ENCODE assay signal across 16 mouse cellular contexts in genomic region chr17:28519827-28520226, GRCm38 (mm10). TPM values are rescaled to one million over a fixed set of nuclear protein-coding genes. Genes with fewer than 3 reads are reported as not detected.
A peak's percentile ranks its signal among the peaks of the same experiment; 100 is the strongest.
DNase-seq lines count a peak whose midpoint lies in the region; ATAC-seq and TF ChIP-seq lines count a peak whose summit lies in the region.
"Had no signal": no experiment of that assay in that cellular context is flagged by ENCODE, and none has a peak within 500 bp of the region (broad histone marks: within the 10 kb centered on the region; RNA-seq: fewer than 3 reads in every experiment).

No protein-coding gene starts in this region.

- H3K4me1 ChIP-seq in forebrain, postnatal 0 days (ENCODE audit: insufficient read depth) = peaks cover 11% of the 10 kb centered on the region; the same call in 1 of the 2 replicates
- H3K4me1 ChIP-seq in forebrain, embryonic 16.5 days (replicated peaks; ENCODE audit: control insufficient read depth, insufficient read depth, low read length) = peaks cover 26% of the 10 kb centered on the region
- peaks cover 22% of the 10 kb centered on the region for H3K4me1 ChIP-seq in liver, adult 2 months (ENCODE audit: control insufficient read depth, insufficient read depth, low read length)
- H3K4me1 ChIP-seq in liver, embryonic 11.5 days (replicated peaks; ENCODE audit: control insufficient read depth, insufficient read depth, low read length) = peaks cover 31% of the 10 kb centered on the region

- H3K36me3 ChIP-seq in forebrain, postnatal 0 days (ENCODE audit: insufficient read depth) = no peaks in the 10 kb centered on the region
- H3K36me3 ChIP-seq in forebrain, embryonic 16.5 days (ENCODE audit: control insufficient read depth, insufficient read depth) = no peaks in the 10 kb centered on the region
- H3K36me3 ChIP-seq in liver, adult 2 months (ENCODE audit: control insufficient read depth, insufficient read depth, low read length) = no peaks in the 10 kb centered on the region
- no peaks in the 10 kb centered on the region for H3K36me3 ChIP-seq in liver, embryonic 11.5 days (ENCODE audit: control insufficient read depth, insufficient read depth, low read length)
- H3K36me3 ChIP-seq: embryonic facial prominence, embryonic 12.5 days; hindbrain, embryonic 15.5 days; liver, embryonic 15.5 days had no signal

- H3K79me2 ChIP-seq in liver, adult 2 months (ENCODE audit: control insufficient read depth, insufficient read depth, low read length) = no peaks in the 10 kb centered on the region

- no peak for TF ChIP-seq POLR2A in liver, adult 2 months (IDR thresholded peaks at IDR 0.05; ENCODE audit: extremely low read depth, insufficient read depth, low read length)

- 91% methylated on average over 3 of the region's 3 CpGs for WGBS in forebrain, postnatal 0 days
- 90% methylated on average over 3 of the region's 3 CpGs for WGBS in forebrain, embryonic 16.5 days
- 81% methylated on average over 3 of the region's 3 CpGs for WGBS in liver, adult 2 months
- 83% methylated on average over 3 of the region's 3 CpGs for WGBS in liver, embryonic 11.5 days

- TF ChIP-seq CTCF in forebrain, postnatal 0 days (IDR thresholded peaks at IDR 0.05; ENCODE audit: low read depth) = peak; percentile 42
- peak; percentile 8; the same call in 1 of the 2 replicates for TF ChIP-seq CTCF in liver, adult 2 months (IDR thresholded peaks at IDR 0.05; ENCODE audit: low read depth, low read length)

- H3K4me3 ChIP-seq in forebrain, postnatal 0 days (ENCODE audit: low read depth, low read length) = no peak overlapping the region
- H3K4me3 ChIP-seq in forebrain, embryonic 16.5 days (replicated peaks; ENCODE audit: low read length) = no peak overlapping the region
- no peak overlapping the region for H3K4me3 ChIP-seq in liver, adult 2 months (ENCODE audit: insufficient read depth, low read depth, low read length)
- H3K4me3 ChIP-seq in liver, embryonic 11.5 days (ENCODE audit: low read depth, low read length) = no peak overlapping the region
- H3K4me3 ChIP-seq: embryonic facial prominence, embryonic 12.5 days; hindbrain, embryonic 15.5 days; liver, embryonic 15.5 days had no signal

- H3K9me3 ChIP-seq in forebrain, postnatal 0 days (ENCODE audit: low read length) = no peaks in the 10 kb centered on the region
- no peaks in the 10 kb centered on the region for H3K9me3 ChIP-seq in forebrain, embryonic 16.5 days (ENCODE audit: control insufficient read depth, low read length)
- H3K9me3 ChIP-seq in liver, embryonic 11.5 days (ENCODE audit: control insufficient read depth, low read length) = no peaks in the 10 kb centered on the region
- H3K9me3 ChIP-seq: embryonic facial prominence, embryonic 12.5 days; hindbrain, embryonic 15.5 days; liver, embryonic 15.5 days had no signal

- H3K9ac ChIP-seq in forebrain, postnatal 0 days = no peak overlapping the region
- no peak overlapping the region for H3K9ac ChIP-seq in forebrain, embryonic 16.5 days (replicated peaks; ENCODE audit: low read depth, low read length)
- H3K9ac ChIP-seq in liver, adult 2 months (ENCODE audit: low read depth, low read length) = no peak overlapping the region
- no peak overlapping the region for H3K9ac ChIP-seq in liver, embryonic 11.5 days (ENCODE audit: low read depth, low read length)
- H3K9ac ChIP-seq: embryonic facial prominence, embryonic 12.5 days; hindbrain, embryonic 15.5 days; liver, embryonic 15.5 days had no signal

- H3K27me3 ChIP-seq in forebrain, postnatal 0 days (ENCODE audit: insufficient read depth, low read length) = no peaks in the 10 kb centered on the region
- H3K27me3 ChIP-seq in forebrain, embryonic 16.5 days (replicated peaks; ENCODE audit: control insufficient read depth, insufficient read depth, low read length) = no peaks in the 10 kb centered on the region
- H3K27me3 ChIP-seq in liver, adult 2 months (ENCODE audit: control insufficient read depth, insufficient read depth, low read length) = no peaks in the 10 kb centered on the region
- H3K27me3 ChIP-seq in liver, embryonic 11.5 days (replicated peaks; ENCODE audit: control insufficient read depth, insufficient read depth, low read length) = peaks cover 39% of the 10 kb centered on the region

- ATAC-seq in forebrain, postnatal 0 days = no peak
- no peak for ATAC-seq in forebrain, embryonic 16.5 days
- ATAC-seq in liver, embryonic 11.5 days (replicated peaks; ENCODE audit: low FRiP score) = no peak
- ATAC-seq: forebrain, embryonic 14.5 days; midbrain, embryonic 16.5 days had no signal

- no peak overlapping the region for H3K4me2 ChIP-seq in forebrain, postnatal 0 days (ENCODE audit: low read depth)
- no peak overlapping the region for H3K4me2 ChIP-seq in forebrain, embryonic 16.5 days (ENCODE audit: low read length)
- no peak overlapping the region for H3K4me2 ChIP-seq in liver, embryonic 11.5 days
- H3K4me2 ChIP-seq: embryonic facial prominence, embryonic 12.5 days; hindbrain, embryonic 15.5 days; liver, embryonic 15.5 days had no signal

- no peak overlapping the region for H3K27ac ChIP-seq in forebrain, postnatal 0 days (ENCODE audit: low read depth, low read length)
- H3K27ac ChIP-seq in forebrain, embryonic 16.5 days (ENCODE audit: low read length) = no peak overlapping the region
- H3K27ac ChIP-seq in liver, adult 2 months (replicated peaks; ENCODE audit: insufficient read depth, low read depth, low read length) = no peak overlapping the region
- no peak overlapping the region for H3K27ac ChIP-seq in liver, embryonic 11.5 days (ENCODE audit: low read depth, low read length)
- H3K27ac ChIP-seq: embryonic facial prominence, embryonic 12.5 days; hindbrain, embryonic 15.5 days had no signal

- DNase-seq in forebrain, postnatal 0 days = no peak
- DNase-seq in liver, adult 2 months (ENCODE audit: extremely low read depth, low read depth, low spot score) = no peak
- DNase-seq in liver, embryonic 11.5 days (ENCODE audit: low spot score) = no peak
- peak; percentile 63 for DNase-seq in A20 (ENCODE audit: low read depth, low spot score)
- DNase-seq in T-cell, adult 2 months (ENCODE audit: low spot score) = peak; percentile 29
- no peak for DNase-seq in ovary, postnatal 10 days (ENCODE audit: low spot score)
- no peak for DNase-seq in layer of hippocampus, postnatal 25 days (ENCODE audit: extremely low spot score in 1 of 2, low spot score in 1 of 2)
- DNase-seq: adrenal gland, adult 2 months; cerebellum, adult 11-12 months had no signal

RNA-seq across cellular contexts. Expression of gene Fkbp5, which starts 2.5 kb away (rescaled TPM):
- total RNA-seq in forebrain, postnatal 0 days (2014; rRNA removed) = 26.6 and 37.3 TPM in 2 replicates
- 18.3 and 21.1 TPM in 2 replicates for polyA plus RNA-seq in forebrain, postnatal 0 days (2015; fragmentation: Nextera tagmentation; extraction: Ambion mirVana)
- polyA plus RNA-seq in forebrain, embryonic 16.5 days (2015; fragmentation: Nextera tagmentation; extraction: Ambion mirVana) = 39.3 and 41.7 TPM in 2 replicates
- 25.6 and 30.3 TPM in 2 replicates for total RNA-seq in liver, adult 2 months (2014; rRNA removed)
- polyA plus RNA-seq in liver, adult 2 months (2012; rRNA removed) = 17.7 and 29.8 TPM in 2 replicates
- polyA plus RNA-seq in liver, embryonic 11.5 days (2014; fragmentation: Nextera tagmentation; extraction: Ambion mirVana) = 8.8 and 10.1 TPM in 2 replicates
- 10 to 100 TPM; 62.5 to 85.0 TPM for total RNA-seq in layer of hippocampus, postnatal 25 days (2021)

RNA-seq across cellular contexts. Expression of gene Armc12, which starts 10.8 kb away (rescaled TPM):
- total RNA-seq in forebrain, postnatal 0 days (2014; rRNA removed) = 0.15 TPM in 1 of 2 replicates, not detected in the other
- polyA plus RNA-seq in forebrain, postnatal 0 days (2015; fragmentation: Nextera tagmentation; extraction: Ambion mirVana) = not detected in 2 replicates
- not detected in 2 replicates for polyA plus RNA-seq in forebrain, embryonic 16.5 days (2015; fragmentation: Nextera tagmentation; extraction: Ambion mirVana)
- not detected in 2 replicates for total RNA-seq in liver, adult 2 months (2014; rRNA removed)
- not detected in 2 replicates for polyA plus RNA-seq in liver, adult 2 months (2012; rRNA removed)
- polyA plus RNA-seq in liver, embryonic 11.5 days (2014; fragmentation: Nextera tagmentation; extraction: Ambion mirVana) = not detected in 2 replicates
- not detected for total RNA-seq in layer of hippocampus, postnatal 25 days (2021)
- total RNA-seq: adrenal gland, adult 2 months; heart, adult 8-10 months had no signal
- polyA plus RNA-seq: adrenal gland, adult 2 months; embryonic facial prominence, embryonic 12.5 days; forebrain, embryonic 14.5 days; hindbrain, embryonic 15.5 days; liver, embryonic 15.5 days; midbrain, embryonic 16.5 days had no signal

RNA-seq across cellular contexts. Expression of gene Clpsl2, which starts 29.4 kb away (rescaled TPM):
- not detected in 2 replicates for total RNA-seq in forebrain, postnatal 0 days (2014; rRNA removed)
- polyA plus RNA-seq in forebrain, postnatal 0 days (2015; fragmentation: Nextera tagmentation; extraction: Ambion mirVana) = not detected in 2 replicates
- polyA plus RNA-seq in forebrain, embryonic 16.5 days (2015; fragmentation: Nextera tagmentation; extraction: Ambion mirVana) = not detected in 2 replicates
- total RNA-seq in liver, adult 2 months (2014; rRNA removed) = not detected in 2 replicates
- polyA plus RNA-seq in liver, adult 2 months (2012; rRNA removed) = not detected in 2 replicates
- not detected in 2 replicates for polyA plus RNA-seq in liver, embryonic 11.5 days (2014; fragmentation: Nextera tagmentation; extraction: Ambion mirVana)
- not detected for total RNA-seq in layer of hippocampus, postnatal 25 days (2021)
- total RNA-seq: adrenal gland, adult 2 months; heart, adult 8-10 months had no signal
- polyA plus RNA-seq: adrenal gland, adult 2 months; embryonic facial prominence, embryonic 12.5 days; forebrain, embryonic 14.5 days; hindbrain, embryonic 15.5 days; liver, embryonic 15.5 days; midbrain, embryonic 16.5 days had no signal

RNA-seq across cellular contexts. Expression of gene Clps, which starts 40.7 kb away (rescaled TPM):
- not detected in 2 replicates for total RNA-seq in forebrain, postnatal 0 days (2014; rRNA removed)
- polyA plus RNA-seq in forebrain, postnatal 0 days (2015; fragmentation: Nextera tagmentation; extraction: Ambion mirVana) = not detected in 2 replicates
- not detected in 2 replicates for polyA plus RNA-seq in forebrain, embryonic 16.5 days (2015; fragmentation: Nextera tagmentation; extraction: Ambion mirVana)
- 9.5 and 70.1 TPM in 2 replicates for total RNA-seq in liver, adult 2 months (2014; rRNA removed)
- 1.4 and 2.1 TPM in 2 replicates for polyA plus RNA-seq in liver, adult 2 months (2012; rRNA removed)
- 3.5 and 3.7 TPM in 2 replicates for polyA plus RNA-seq in liver, embryonic 11.5 days (2014; fragmentation: Nextera tagmentation; extraction: Ambion mirVana)
- not detected for total RNA-seq in layer of hippocampus, postnatal 25 days (2021)
- total RNA-seq: adrenal gland, adult 2 months; heart, adult 8-10 months had no signal
- polyA plus RNA-seq: embryonic facial prominence, embryonic 12.5 days; forebrain, embryonic 14.5 days; midbrain, embryonic 16.5 days had no signal

RNA-seq across cellular contexts. Expression of gene Lhfpl5, which starts 55.6 kb away (rescaled TPM):
- total RNA-seq in forebrain, postnatal 0 days (2014; rRNA removed) = 10.6 and 11.9 TPM in 2 replicates
- polyA plus RNA-seq in forebrain, postnatal 0 days (2015; fragmentation: Nextera tagmentation; extraction: Ambion mirVana) = 11.4 and 13.2 TPM in 2 replicates
- 5.3 and 8.3 TPM in 2 replicates for polyA plus RNA-seq in forebrain, embryonic 16.5 days (2015; fragmentation: Nextera tagmentation; extraction: Ambion mirVana)
- not detected in 2 replicates for total RNA-seq in liver, adult 2 months (2014; rRNA removed)
- polyA plus RNA-seq in liver, adult 2 months (2012; rRNA removed) = not detected in 2 replicates
- polyA plus RNA-seq in liver, embryonic 11.5 days (2014; fragmentation: Nextera tagmentation; extraction: Ambion mirVana) = 0.27 and 0.33 TPM in 2 replicates
- total RNA-seq in layer of hippocampus, postnatal 25 days (2021) = 1 to 10 TPM; 3.6 to 4.0 TPM
- total RNA-seq: heart, adult 8-10 months had no signal

Comparison
In these comparisons a context has a peak if more than half of its experiments do, and no peak if none do; other contexts are left out.
1. DNase-seq: peak in A20 (single experiment) and T-cell, adult 2 months (single experiment); none in forebrain, postnatal 0 days (single experiment), liver, adult 2 months (single experiment), liver, embryonic 11.5 days (single experiment), ovary, postnatal 10 days (single experiment) and layer of hippocampus, postnatal 25 days (0 of 2).